Mouse (Mus musculus) mesoderm, embryonic 11.5 days (tissue): ENCODE results near the gene Clpx.

Experiments
- DNase-seq: peaks from one replicate; pipeline ENCODE4 v3.0.0-alpha.2; 2012; ENCODE audit warnings: low read depth, low spot score

The Clpx gene

GRCm38 (mm10) chr9:65346476-65347111 is 52.5 kb downstream of the Clpx start:
- peak; percentile 44 for DNase-seq

DNA sequence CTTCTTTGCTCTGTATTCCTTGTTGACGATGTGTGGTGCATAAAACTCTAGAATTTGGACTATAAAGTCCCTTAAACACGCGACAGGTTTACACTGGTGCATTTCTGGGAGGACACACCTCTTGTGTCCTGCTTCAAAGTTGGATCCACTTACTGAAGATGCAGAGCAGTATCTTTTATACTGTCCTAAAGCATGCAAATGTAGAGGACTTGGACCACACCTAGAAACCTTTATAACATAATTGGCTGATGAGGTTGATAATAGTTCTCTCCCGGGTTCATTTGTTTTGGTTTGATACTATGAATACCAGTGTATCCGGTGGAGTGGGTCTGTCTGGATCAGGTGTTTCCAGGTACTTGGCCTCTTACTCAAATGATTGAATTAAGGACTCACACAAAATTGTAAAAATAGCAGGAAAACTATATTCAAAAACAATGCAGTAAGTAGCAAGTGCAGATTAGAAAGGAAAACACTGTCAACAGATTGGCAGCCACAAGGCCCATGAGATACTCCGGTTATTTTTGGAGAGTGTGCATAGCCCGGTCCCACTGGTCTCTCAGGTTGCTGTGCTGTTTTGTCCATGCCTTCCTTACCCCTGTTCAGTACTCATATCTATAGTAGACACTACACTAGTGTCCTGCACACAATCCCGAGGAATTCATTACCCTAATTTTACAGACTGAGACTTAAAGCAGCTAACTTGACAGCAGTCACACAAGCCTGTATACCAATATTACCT is 53.2 kb downstream of the Clpx start:
- no peak for DNase-seq

DNA sequence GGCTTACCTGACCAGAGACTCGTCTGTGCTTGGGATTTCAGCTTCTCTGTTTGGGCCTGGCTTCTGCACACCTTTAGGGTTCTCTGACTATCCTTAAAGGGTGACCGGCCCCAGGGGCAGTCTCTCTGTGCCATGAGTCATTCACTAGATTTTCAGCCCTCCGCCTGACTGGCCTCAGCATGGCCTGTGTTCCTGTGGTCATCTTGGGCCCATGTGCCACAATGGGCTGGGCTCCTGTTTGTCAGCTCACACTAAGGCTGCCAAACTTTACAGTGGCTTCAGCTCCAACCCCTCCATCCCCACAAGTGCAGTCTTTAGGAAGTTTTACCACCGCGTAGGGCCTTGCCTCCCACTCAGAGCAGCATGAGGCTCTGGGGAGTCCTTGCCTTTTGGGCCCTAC is 59.2 kb downstream of the Clpx start:
- DNase-seq, result no peak

DNA sequence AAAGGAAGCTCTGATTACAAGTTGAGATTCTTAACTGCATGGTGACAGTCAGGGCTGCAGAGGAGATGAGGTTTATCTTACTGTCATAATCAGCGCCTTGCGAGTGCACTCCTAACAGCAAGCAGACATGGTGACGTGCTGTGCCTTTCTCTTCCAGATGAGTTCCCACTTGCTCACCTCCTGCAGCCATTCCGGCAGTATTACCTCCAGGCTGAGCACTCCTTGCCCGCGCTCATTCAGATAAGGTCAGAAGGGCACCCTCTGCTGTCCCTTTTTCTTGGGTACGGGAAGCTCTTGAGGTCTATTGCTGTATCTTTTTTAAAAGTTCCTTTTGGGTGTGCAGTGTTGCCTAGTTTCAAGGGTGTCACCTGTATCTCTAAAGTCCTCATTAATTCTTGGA is 62.5 kb downstream of the Clpx start:
- no peak for DNase-seq

- DNase-seq, result no peak
Observed at GRCm38 (mm10) chr9:65356971-65357370, 62.9 kb downstream of the Clpx start.

DNA sequence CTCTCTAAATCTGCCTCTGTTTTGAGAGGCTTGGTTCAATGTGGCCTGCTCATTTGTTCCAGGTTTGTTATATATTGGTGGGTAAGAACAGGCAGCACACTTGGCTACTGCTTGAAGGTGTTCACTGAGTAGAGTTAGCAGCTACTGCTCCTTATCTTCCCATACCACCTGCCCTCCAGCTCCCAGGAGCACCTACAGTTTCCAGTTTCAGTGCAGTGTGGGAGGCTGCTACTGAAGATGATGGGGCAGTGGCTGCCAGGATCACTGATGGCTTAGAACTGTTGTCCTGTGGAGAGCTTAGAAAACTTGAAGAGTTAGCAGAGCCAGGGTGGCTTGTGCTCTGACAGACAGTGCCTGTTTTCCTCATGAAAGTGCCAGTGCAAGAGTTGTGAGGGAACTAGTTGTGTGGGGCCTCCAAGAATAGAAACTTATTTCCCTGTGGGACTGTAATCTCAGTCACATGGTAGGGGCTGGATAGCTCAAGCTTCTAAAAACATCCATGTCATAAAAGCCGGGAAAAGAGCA is 65.0 kb downstream of the Clpx start:
- DNase-seq, result no peak

GRCm38 (mm10) chr9:65360641-65361448 is 66.8 kb downstream of the Clpx start, which contains the start of gene Ubap1l:
Ubap1l (plus strand) TSS chr9:65361041.
- DNase-seq, result no peak

- DNase-seq, result peak; percentile 34
Observed at GRCm38 (mm10) chr9:65363684-65364083, 69.6 kb downstream of the Clpx start.

GRCm38 (mm10) chr9:65365721-65366120 is 71.7 kb downstream of the Clpx start:
- no peak for DNase-seq

DNA sequence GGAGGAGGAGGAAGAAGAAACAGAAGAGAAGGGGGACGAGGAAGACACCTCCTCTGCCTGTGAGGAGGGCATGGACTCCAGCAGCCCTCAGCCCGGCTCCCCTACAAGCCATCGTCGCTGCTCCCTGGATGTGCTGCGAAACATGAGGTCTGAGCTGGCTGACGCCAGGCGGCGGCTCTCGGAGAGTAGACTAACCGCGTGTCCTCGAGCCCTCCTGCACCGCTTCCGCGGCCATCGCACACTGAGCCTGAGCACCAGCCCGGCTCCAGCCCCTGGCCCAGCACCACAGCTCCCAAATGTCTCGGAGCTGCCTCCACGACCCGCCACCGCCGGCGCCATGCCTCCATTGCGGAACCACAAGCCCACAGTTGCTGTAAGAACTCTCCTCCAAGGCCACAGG is 77.7 kb downstream of the Clpx start:
- no peak for DNase-seq

GRCm38 (mm10) chr9:65372449-65372848 is 78.4 kb downstream of the Clpx start:
- DNase-seq, result no peak

- DNase-seq, result no peak
Observed at GRCm38 (mm10) chr9:65374468-65375162, 80.6 kb downstream of the Clpx start.

- DNase-seq, result no peak
Observed at GRCm38 (mm10) chr9:65375163-65375934, 81.3 kb downstream of the Clpx start.
